Mouse (Mus musculus) neutrophil, adult 65 days (primary cell): ENCODE results near the gene Zfp870. TPM values are rescaled to one million over a fixed set of nuclear protein-coding genes. Genes with fewer than 3 reads are reported as not detected.

Source experiments
- total RNA-seq: library from RNA; stranded (reverse); gene quantifications from 2 replicates; pipeline ENCODE4 v1.2.4, GENCODE M21; 2023

Gene Zfp870
- 0.34 and 0.73 TPM in 2 replicates for total RNA-seq

GRCm38 (mm10) chr17:32891239-32892180 is at the start of gene Zfp870:
Gene Zfp870 (minus strand): TSS chr17:32891642.

GRCm38 (mm10) chr17:32917131-32917530 is 25.7 kb upstream of the Zfp870 start, which contains the start of gene Cyp4f14:
Gene Cyp4f14 (minus strand): TSS chr17:32917342.

GRCm38 (mm10) chr17:32829540-32830417 is 61.7 kb downstream of the Zfp870 start, which contains the start of gene Zfp799:
Gene Zfp799 (minus strand): TSS chr17:32830261.

Other genes with a start within 250 kb of the Zfp870 start
- not detected in 2 replicates for gene Cyp4f40, start 232.7 kb downstream of the Zfp870 start, total RNA-seq
- gene Cyp4f15, start 206.0 kb downstream of the Zfp870 start, total RNA-seq: not detected in 2 replicates
- 74.6 and 114 TPM in 2 replicates for gene Zfp871, start 103.4 kb downstream of the Zfp870 start, total RNA-seq
- not detected in 2 replicates for gene Zfp811, start 81.7 kb downstream of the Zfp870 start, total RNA-seq
- gene Zfp799, start 61.4 kb downstream of the Zfp870 start, total RNA-seq: 0.79 and 1.3 TPM in 2 replicates
- not detected in 2 replicates for gene Cyp4f14, start 25.7 kb upstream of the Zfp870 start, total RNA-seq
- 63.2 and 86.6 TPM in 2 replicates for gene Cyp4f13, start 55.8 kb upstream of the Zfp870 start, total RNA-seq
- gene Zfp472, start 74.2 kb upstream of the Zfp870 start, total RNA-seq: 13.3 and 18.4 TPM in 2 replicates
- gene Zfp952, start 101.5 kb upstream of the Zfp870 start, total RNA-seq: 3.8 and 4.6 TPM in 2 replicates
- 0.60 and 0.82 TPM in 2 replicates for gene Zfp763, start 141.8 kb upstream of the Zfp870 start, total RNA-seq
- not detected in 2 replicates for gene 4921501E09Rik, start 176.4 kb upstream of the Zfp870 start, total RNA-seq
- gene Zfp563, start 197.7 kb upstream of the Zfp870 start, total RNA-seq: 0.23 and 0.85 TPM in 2 replicates
- gene Morc2b, start 248.0 kb upstream of the Zfp870 start, total RNA-seq: not detected in 2 replicates